Mouse (Mus musculus) heart, embryonic 15.5 days (tissue): ENCODE results near the gene Mpo. TPM values are rescaled to one million over a fixed set of nuclear protein-coding genes. Genes with fewer than 3 reads are reported as not detected.

Source experiments
- ATAC-seq: fragments of 200-750 bp; cut with Nextera tagmentation; replicated peaks from 2 replicates; pipeline ENCODE4 v1.8.0; 2017; ENCODE audit warnings: low read depth, moderate TSS enrichment; ENCODE audit not compliant: insufficient number of reproducible peaks, insufficient read depth, low FRiP score
- H3K27ac ChIP-seq: fragments of 300-500 bp; sonication (generic); 2 replicates; pipeline ENCODE4 v1.5.1; 2015; ENCODE audit warnings: mild to moderate bottlenecking, inconsistent platforms
- H3K27me3 ChIP-seq: fragments of 300-500 bp; sonication (generic); 2 replicates; pipeline ENCODE4 v1.6.1; 2015; ENCODE audit warnings: inconsistent platforms
- H3K36me3 ChIP-seq: fragments of 300-500 bp; sonication (generic); 2 replicates; pipeline ENCODE4 v1.6.1; 2015; ENCODE audit warnings: mild to moderate bottlenecking, inconsistent platforms
- H3K4me1 ChIP-seq: fragments of 300-500 bp; sonication (generic); replicated peaks from 2 replicates; pipeline ENCODE4 v1.6.1; 2015; ENCODE audit warnings: inconsistent platforms
- H3K4me2 ChIP-seq: fragments of 300-500 bp; sonication (generic); 2 replicates; pipeline ENCODE4 v1.6.1; 2015; ENCODE audit warnings: inconsistent platforms, mild to moderate bottlenecking, moderate library complexity
- H3K4me3 ChIP-seq: fragments of 300-500 bp; sonication (generic); 2 replicates; pipeline ENCODE4 v1.5.1; 2015; ENCODE audit warnings: mild to moderate bottlenecking, inconsistent platforms
- H3K9ac ChIP-seq: fragments of 300-500 bp; sonication (generic); 2 replicates; pipeline ENCODE4 v1.6.1; 2015; ENCODE audit warnings: mild to moderate bottlenecking, inconsistent platforms
- H3K9me3 ChIP-seq: fragments of 300-500 bp; sonication (generic); replicated peaks from 2 replicates; pipeline ENCODE4 v1.6.1; 2016; ENCODE audit warnings: inconsistent platforms
- WGBS: fragments of 180-500 bp; shearing (Covaris S2); methylation state at CpG from one replicate; pipeline ENCODE4 v1.1.7; 2015; ENCODE audit warnings: mixed read lengths; 5-methylcytosine and 5-hydroxymethylcytosine counted together
- polyA plus RNA-seq: library from polyadenylated mRNA; unstranded; fragments of >200 nt; fragmentation: Nextera tagmentation; extraction: Ambion mirVana; gene quantifications from 2 replicates; pipeline ENCODE4 v1.2.1, GENCODE M21; 2015

Gene Mpo
- polyA plus RNA-seq, 1 experiment from 2014 or later, result 0.69 TPM

DNA sequence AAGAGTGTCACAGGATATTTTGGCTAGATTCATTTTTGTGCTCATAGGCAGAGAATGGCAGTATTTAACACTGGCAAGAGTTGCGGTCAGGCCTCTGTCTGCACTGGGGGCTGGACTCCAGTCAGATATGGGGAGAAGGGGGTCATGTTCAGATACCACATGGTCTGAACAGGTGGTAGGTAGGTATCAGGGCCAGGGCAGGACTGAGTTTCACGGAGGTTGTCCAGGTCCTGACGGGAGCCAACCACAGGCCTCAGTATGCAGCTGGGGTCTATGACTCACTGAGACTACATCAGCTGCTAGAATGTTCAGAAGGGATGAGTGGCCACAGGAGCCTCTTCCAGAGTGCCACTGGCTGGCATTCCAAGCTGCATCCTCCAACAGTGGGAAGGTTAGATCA, 21.0 kb upstream of the Mpo start:
- no peak overlapping the region for H3K4me3 ChIP-seq
- WGBS, result 85% methylated on average over 3 of the region's 3 CpGs
- no peak for ATAC-seq
- no peak overlapping the region for H3K4me2 ChIP-seq
- no peak overlapping the region for H3K9ac ChIP-seq
- peaks cover 34% of the 10 kb centered on the region for H3K27me3 ChIP-seq
- H3K36me3 ChIP-seq, result no peaks in the 10 kb centered on the region
- no peak overlapping the region for H3K27ac ChIP-seq
- no peaks in the 10 kb centered on the region for H3K4me1 ChIP-seq
- H3K9me3 ChIP-seq, result no peaks in the 10 kb centered on the region

DNA sequence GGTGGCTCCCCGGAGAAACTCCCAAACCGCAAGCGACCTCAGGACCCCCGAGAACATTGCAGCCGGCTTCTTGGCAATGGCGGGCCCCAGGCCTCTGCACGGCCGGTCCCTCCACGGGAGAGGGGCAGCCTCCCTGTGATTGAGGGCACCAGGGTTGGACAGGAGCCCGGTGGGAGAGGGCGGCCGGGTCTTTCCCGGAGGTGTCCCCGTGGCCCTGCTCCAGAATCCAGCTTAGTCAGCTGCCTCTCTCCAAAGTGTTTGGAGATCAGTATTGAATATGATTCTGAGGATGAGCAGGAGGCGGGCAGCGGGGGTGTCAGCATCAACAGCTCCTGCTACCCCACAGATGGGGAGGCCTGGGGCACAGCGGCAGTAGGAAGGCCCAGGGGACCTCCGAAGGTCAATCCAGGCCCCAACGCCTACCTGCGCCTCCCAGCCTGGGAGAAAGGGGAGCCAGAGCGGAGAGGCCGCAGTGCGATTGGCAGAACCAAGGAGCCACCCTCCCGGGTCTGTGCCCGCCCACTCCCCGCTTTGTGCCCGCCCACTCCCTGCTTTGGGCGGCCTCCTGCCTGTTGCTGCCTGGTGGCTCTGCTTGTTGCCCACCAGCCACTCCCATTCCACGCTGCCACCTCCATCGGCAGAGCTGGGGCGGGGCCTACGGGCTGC, 15.1 kb upstream of the Mpo start:
- 13% methylated on average over 31 of the region's 32 CpGs for WGBS
- Histone ChIP-seq H3K36me3 (no peaks in the 10 kb centered on the region), H3K9me3 (no peaks in the 10 kb centered on the region), H3K27me3 (peaks cover 68% of the 10 kb centered on the region), H3K4me3 (peak overlapping the region; percentile 42), H3K4me1 (peaks cover 15% of the 10 kb centered on the region), H3K9ac (peak overlapping the region; percentile 43), H3K4me2 (peak overlapping the region; percentile 72), H3K27ac (no peak overlapping the region)
- ATAC-seq, result peak; percentile 61; the same call in 1 of the 2 replicates

DNA sequence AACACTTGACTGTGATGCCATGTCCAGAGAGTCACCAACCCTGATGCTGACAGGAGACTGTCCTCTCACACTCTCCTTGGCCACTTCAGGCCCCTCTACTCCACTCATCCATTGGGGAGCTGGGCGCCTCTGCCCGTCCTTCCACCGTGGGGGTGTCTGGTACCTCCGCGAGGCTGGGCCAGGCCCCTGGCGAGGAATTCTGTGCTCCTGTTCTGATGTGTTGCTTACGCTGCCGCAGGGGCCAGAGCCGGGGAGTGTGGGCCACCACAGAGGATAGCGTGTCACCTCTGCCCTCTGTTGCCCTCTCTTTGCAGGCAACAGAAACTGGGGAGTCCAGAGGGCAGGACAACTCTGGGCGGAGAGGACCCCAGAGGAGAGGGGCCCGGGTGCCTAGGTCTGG, 14.5 kb upstream of the Mpo start:
- Histone ChIP-seq H3K27me3 (peaks cover 73% of the 10 kb centered on the region), H3K9ac (no peak overlapping the region), H3K4me1 (peaks cover 15% of the 10 kb centered on the region), H3K4me3 (peak overlapping the region; percentile 42), H3K4me2 (peak overlapping the region; percentile 72), H3K36me3 (no peaks in the 10 kb centered on the region), H3K27ac (no peak overlapping the region), H3K9me3 (no peaks in the 10 kb centered on the region)
- WGBS, result 34% methylated on average over 12 of the region's 12 CpGs
- no peak for ATAC-seq

DNA sequence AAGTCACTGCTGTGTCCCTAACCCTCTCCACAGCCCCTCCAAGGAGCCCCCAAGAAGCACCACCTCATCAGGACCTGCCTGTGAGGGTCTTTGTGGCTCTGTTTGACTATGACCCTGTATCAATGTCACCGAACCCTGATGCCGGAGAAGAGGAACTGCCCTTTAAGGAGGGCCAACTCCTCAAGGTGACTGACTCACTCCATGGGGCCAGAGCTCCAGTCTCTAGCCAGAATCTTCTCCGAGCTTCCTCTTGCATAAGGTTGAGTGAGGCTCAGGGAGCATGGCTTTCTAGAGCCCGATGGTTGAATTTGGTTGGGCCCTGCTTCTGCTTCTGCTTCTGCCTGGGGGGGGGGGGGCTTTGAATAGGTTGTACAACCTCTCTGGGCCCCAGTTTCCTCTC, 14.0 kb upstream of the Mpo start:
- Histone ChIP-seq H3K4me1 (peaks cover 15% of the 10 kb centered on the region), H3K4me2 (no peak overlapping the region), H3K36me3 (no peaks in the 10 kb centered on the region), H3K27ac (no peak overlapping the region), H3K9me3 (no peaks in the 10 kb centered on the region), H3K4me3 (no peak overlapping the region), H3K27me3 (peaks cover 70% of the 10 kb centered on the region), H3K9ac (no peak overlapping the region)
- ATAC-seq, result no peak
- 75% methylated on average over 4 of the region's 4 CpGs for WGBS

DNA sequence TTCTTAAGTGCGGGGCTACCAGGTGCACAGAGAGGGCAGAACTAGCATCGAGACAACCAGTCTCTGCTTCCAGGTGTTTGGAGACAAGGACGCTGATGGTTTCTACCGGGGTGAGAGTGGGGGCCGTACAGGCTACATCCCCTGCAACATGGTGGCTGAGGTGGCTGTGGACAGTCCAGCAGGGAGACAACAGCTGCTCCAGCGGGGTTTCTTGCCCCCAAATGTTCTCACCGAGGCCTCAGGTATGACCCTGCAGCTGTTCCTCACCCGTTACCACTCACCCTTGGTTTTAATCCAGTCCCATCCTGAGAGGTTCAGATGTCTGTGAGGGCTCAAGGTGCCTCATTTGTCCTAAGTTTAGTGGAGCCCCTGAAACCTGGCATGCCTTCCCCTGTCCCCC, 13.3 kb upstream of the Mpo start:
- Histone ChIP-seq H3K27ac (no peak overlapping the region), H3K36me3 (no peaks in the 10 kb centered on the region), H3K4me2 (no peak overlapping the region), H3K4me3 (no peak overlapping the region), H3K4me1 (peaks cover 15% of the 10 kb centered on the region), H3K27me3 (peaks cover 68% of the 10 kb centered on the region), H3K9me3 (no peaks in the 10 kb centered on the region), H3K9ac (no peak overlapping the region)
- ATAC-seq, result no peak
- 72% methylated on average over 8 of the region's 8 CpGs for WGBS

DNA sequence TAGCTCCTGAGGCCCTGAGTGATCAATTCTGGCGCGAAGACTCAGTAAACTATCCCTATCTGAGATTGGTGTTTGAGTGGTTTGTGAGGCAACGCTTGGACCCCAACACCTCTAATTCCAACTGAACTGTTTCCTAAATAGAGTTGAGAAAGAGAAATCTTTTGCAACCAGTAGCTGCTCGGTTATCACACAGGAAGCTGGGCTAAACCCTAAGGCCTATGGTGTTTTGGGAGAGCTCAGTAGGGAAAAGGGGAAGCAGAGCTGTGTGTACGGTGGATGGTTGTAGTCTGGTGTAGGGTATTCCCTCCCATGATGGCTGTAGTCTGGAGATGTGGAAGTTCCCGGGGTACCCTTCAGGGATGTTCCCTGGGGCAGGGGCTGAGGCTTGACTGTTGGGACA, 3.3 kb upstream of the Mpo start:
- H3K4me3 ChIP-seq, result no peak overlapping the region
- no peak overlapping the region for H3K27ac ChIP-seq
- no peak for ATAC-seq
- H3K27me3 ChIP-seq, result 0 out of 2 replicates have a peak, but pooled peaks cover 4% of the 10 kb centered on the region
- WGBS, result 72% methylated on average over 6 of the region's 6 CpGs
- no peaks in the 10 kb centered on the region for H3K4me1 ChIP-seq
- no peak overlapping the region for H3K9ac ChIP-seq
- H3K9me3 ChIP-seq, result no peaks in the 10 kb centered on the region
- no peaks in the 10 kb centered on the region for H3K36me3 ChIP-seq
- H3K4me2 ChIP-seq, result no peak overlapping the region

DNA sequence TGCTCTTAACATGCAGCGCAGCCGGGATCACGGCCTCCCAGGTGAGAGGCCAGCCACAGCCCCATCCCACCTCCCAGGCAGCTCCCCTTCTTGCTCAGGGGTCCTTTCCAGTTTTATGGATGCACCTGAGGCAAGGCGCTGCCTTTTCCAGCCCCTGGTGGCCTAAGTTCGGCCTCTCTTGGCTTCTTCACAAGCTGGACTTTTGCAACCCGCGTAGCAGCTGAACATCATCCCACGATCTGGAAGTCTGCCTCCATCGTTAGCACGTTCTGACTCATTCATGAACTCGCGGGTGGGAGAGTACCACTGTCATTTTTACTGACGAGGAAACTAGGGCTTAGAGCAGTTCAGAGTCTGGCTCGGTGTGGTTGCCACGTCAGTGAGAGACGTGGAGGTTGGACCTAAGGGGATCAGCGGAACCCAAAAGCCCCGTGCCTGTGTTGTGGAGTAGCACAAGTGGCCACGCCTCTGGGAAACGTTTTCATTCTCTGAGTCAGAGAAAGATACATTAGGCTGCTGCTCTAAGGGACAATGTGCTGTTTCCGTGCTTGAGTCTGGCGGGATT, 8.4 kb downstream of the Mpo start:
- no peak for ATAC-seq
- no peak overlapping the region for H3K9ac ChIP-seq
- no peak overlapping the region for H3K27ac ChIP-seq
- peaks cover 10% of the 10 kb centered on the region for H3K27me3 ChIP-seq
- H3K36me3 ChIP-seq, result no peaks in the 10 kb centered on the region
- no peaks in the 10 kb centered on the region for H3K4me1 ChIP-seq
- WGBS, result 75% methylated on average over 22 of the region's 22 CpGs
- H3K4me3 ChIP-seq, result no peak overlapping the region
- no peaks in the 10 kb centered on the region for H3K9me3 ChIP-seq
- H3K4me2 ChIP-seq, result no peak overlapping the region

DNA sequence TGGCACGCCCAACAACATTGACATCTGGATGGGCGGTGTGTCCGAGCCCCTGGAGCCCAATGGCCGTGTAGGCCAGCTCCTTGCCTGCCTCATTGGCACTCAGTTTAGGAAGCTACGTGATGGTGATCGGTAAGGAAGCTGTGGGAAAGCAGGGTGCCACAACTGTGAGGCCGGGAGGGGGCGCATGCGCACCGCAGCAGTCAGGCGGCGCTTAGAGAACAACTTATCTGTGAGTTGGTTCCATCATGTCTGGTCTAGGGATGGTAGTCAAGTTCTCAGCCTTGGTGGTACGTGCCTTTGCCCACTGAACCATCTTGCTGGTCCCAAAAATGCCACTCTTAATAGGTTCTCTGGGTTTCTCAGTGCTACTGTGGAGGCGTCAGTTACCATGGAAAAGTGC, 9.2 kb downstream of the Mpo start:
- H3K9me3 ChIP-seq, result no peaks in the 10 kb centered on the region
- H3K4me2 ChIP-seq, result no peak overlapping the region
- WGBS, result 35% methylated on average over 14 of the region's 14 CpGs
- H3K27ac ChIP-seq, result no peak overlapping the region
- no peaks in the 10 kb centered on the region for H3K4me1 ChIP-seq
- no peak for ATAC-seq
- H3K27me3 ChIP-seq, result peaks cover 10% of the 10 kb centered on the region
- no peaks in the 10 kb centered on the region for H3K36me3 ChIP-seq
- H3K9ac ChIP-seq, result no peak overlapping the region
- H3K4me3 ChIP-seq, result no peak overlapping the region

DNA sequence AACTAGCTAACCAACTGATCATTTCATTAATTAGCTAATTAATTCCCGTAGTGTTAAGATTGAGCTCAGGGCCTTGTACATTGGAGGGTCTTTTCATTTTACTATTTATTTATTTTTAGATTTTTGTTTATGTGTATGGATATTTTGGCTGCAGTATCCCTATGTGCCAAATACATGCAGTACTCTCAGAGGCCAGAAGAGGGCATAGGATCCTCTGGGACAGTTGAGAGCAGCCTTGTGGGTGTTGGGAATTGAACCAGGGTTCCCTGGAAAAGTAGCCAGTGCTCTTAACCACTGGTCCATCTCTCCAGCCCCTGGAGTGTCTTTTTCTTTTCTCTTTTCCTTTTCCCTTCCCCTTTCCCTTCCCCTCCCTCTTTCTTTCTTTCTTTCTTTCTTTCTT, 12.1 kb downstream of the Mpo start:
- ATAC-seq, result no peak
- Histone ChIP-seq H3K27ac (no peak overlapping the region), H3K27me3 (peaks cover 10% of the 10 kb centered on the region), H3K4me1 (no peaks in the 10 kb centered on the region), H3K9ac (no peak overlapping the region), H3K4me2 (no peak overlapping the region), H3K9me3 (no peaks in the 10 kb centered on the region), H3K36me3 (no peaks in the 10 kb centered on the region), H3K4me3 (no peak overlapping the region)
- WGBS, result 52% methylated on average over 1 of the region's 1 CpGs

DNA sequence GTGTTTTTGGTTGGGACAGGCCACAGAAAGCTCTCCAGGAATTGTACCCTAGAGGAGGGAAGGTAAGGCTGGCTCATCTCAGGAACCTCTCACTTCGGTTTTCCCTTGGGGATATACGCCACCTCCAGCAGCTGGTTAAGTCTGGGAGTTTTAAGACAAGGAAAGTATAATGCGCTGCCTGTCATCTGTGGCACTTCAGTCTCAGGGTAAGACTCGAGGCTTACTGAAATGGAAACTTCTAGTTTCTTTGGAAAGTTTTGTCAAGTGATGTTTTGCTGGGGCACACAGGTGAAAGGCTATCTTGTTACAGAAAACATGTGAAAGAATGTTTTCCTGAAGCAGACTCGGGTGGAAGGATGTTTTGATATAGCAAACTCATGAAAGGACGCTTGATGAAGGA, 14.1 kb downstream of the Mpo start:
- ATAC-seq, result no peak
- 73% methylated on average over 6 of the region's 6 CpGs for WGBS
- Histone ChIP-seq H3K36me3 (no peaks in the 10 kb centered on the region), H3K27me3 (peaks cover under 1% of the 10 kb centered on the region), H3K4me1 (no peaks in the 10 kb centered on the region), H3K4me3 (no peak overlapping the region), H3K9ac (no peak overlapping the region), H3K27ac (no peak overlapping the region), H3K4me2 (no peak overlapping the region), H3K9me3 (no peaks in the 10 kb centered on the region)

DNA sequence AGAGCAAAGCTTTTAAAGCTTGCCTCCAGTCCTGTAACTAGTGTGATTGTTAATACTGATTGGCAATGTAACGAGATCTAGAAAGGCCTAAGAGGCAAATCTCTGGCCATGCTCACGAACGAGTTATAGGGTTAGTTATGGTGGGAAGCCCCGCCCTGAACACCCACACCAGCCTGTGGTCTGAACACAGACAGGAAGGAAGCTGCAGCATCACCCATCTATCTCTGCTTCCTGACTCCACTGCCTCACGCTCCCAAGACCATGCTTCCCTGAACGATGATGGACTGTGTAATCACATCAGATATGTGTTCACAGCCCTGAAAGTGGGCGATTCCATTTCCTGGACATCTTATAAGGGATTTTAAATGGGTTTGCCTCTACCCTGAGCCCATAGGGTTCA, 14.9 kb downstream of the Mpo start:
- no peaks in the 10 kb centered on the region for H3K4me1 ChIP-seq
- ATAC-seq, result no peak
- no peaks in the 10 kb centered on the region for H3K27me3 ChIP-seq
- no peaks in the 10 kb centered on the region for H3K9me3 ChIP-seq
- H3K4me2 ChIP-seq, result no peak overlapping the region
- 70% methylated on average over 7 of the region's 7 CpGs for WGBS
- H3K36me3 ChIP-seq, result no peaks in the 10 kb centered on the region
- no peak overlapping the region for H3K4me3 ChIP-seq
- H3K9ac ChIP-seq, result no peak overlapping the region
- no peak overlapping the region for H3K27ac ChIP-seq

DNA sequence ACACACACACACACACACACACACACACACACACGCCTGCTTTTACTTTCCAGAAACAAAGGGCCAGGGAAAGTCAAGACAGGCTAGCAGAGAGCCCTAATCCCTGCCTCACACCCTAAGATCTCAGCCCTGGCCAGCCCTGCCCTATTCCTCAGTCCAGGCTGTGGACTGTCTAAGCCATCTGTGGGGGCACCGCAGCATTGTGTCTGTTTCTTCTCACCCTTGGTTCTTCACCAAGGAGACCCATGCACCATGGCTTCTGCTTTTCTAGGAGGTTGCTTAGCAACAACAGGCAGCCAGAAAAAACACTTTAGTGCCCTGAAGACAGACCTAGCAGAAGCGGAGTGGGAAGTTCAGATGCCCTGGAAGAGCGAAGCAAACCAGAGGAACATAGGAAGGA, 18.0 kb downstream of the Mpo start:
- Histone ChIP-seq H3K36me3 (no peaks in the 10 kb centered on the region), H3K4me1 (no peaks in the 10 kb centered on the region), H3K9ac (no peak overlapping the region), H3K27ac (no peak overlapping the region), H3K9me3 (no peaks in the 10 kb centered on the region), H3K4me3 (no peak overlapping the region), H3K4me2 (no peak overlapping the region), H3K27me3 (peaks cover 22% of the 10 kb centered on the region)
- no peak for ATAC-seq
- WGBS, result 50% methylated on average over 4 of the region's 4 CpGs
